Mouse (Mus musculus) heart, embryonic 11.5 days (tissue): ENCODE measurements around the gene Hhatl. TPM values are rescaled to one million over a fixed set of nuclear protein-coding genes. Genes with fewer than 3 reads are reported as not detected.
A peak's percentile ranks its signal among the peaks of the same experiment; 100 is the strongest.

Experiments
- ATAC-seq: fragments of 200-750 bp; cut with Nextera tagmentation; replicated peaks from 2 replicates; pipeline ENCODE4 v1.8.0; 2017; ENCODE audit warnings: moderate library complexity; ENCODE audit not compliant: insufficient number of reproducible peaks, low FRiP score, low TSS enrichment
- H3K27ac ChIP-seq: fragments of 300-500 bp; sonication (generic); 2 replicates; pipeline ENCODE4 v1.5.1; 2014; ENCODE audit warnings: mild to moderate bottlenecking, low read depth, low read length
- H3K27me3 ChIP-seq: fragments of 300-500 bp; sonication (generic); 2 replicates; pipeline ENCODE4 v1.6.1; 2014; ENCODE audit warnings: mild to moderate bottlenecking, low read length, mixed read lengths; ENCODE audit not compliant: control insufficient read depth, insufficient read depth
- H3K36me3 ChIP-seq: fragments of 300-500 bp; sonication (generic); 2 replicates; pipeline ENCODE4 v1.6.1; 2014; ENCODE audit warnings: mild to moderate bottlenecking, low read length, moderate library complexity, mixed read lengths; ENCODE audit not compliant: control insufficient read depth, insufficient read depth
- H3K4me1 ChIP-seq: fragments of 300-500 bp; sonication (generic); 2 replicates; pipeline ENCODE4 v1.6.1; 2014; ENCODE audit warnings: low read length; ENCODE audit not compliant: control insufficient read depth, insufficient read depth
- H3K4me2 ChIP-seq: fragments of 300-500 bp; sonication (generic); 2 replicates; pipeline ENCODE4 v1.6.1; 2014; ENCODE audit warnings: mild to moderate bottlenecking, moderate library complexity
- H3K4me3 ChIP-seq: fragments of 300-500 bp; sonication (generic); 2 replicates; pipeline ENCODE4 v1.5.1; 2014; ENCODE audit warnings: low read depth, low read length
- H3K9ac ChIP-seq: fragments of 300-500 bp; sonication (generic); 2 replicates; pipeline ENCODE4 v1.6.1; 2014; ENCODE audit warnings: mild to moderate bottlenecking, low read depth, low read length, moderate library complexity
- H3K9me3 ChIP-seq: fragments of 300-500 bp; sonication (generic); replicated peaks from 2 replicates; pipeline ENCODE4 v1.6.1; 2016; ENCODE audit warnings: low read length; ENCODE audit not compliant: control insufficient read depth
- WGBS: fragments of 180-500 bp; shearing (Covaris S2); extraction: QIAGEN DNeasy Blood & Tissue Kit; methylation state at CpG from one replicate; pipeline ENCODE4 v1.1.7; 2014; ENCODE audit not compliant: insufficient replicate concordance; 5-methylcytosine and 5-hydroxymethylcytosine counted together
- polyA plus RNA-seq: library from polyadenylated mRNA; unstranded; fragments of >200 nt; fragmentation: Nextera tagmentation; extraction: Ambion mirVana; gene quantifications from 2 replicates; pipeline ENCODE4 v1.2.1, GENCODE M21; 2014

Hhatl gene
- polyA plus RNA-seq, 1 experiment from 2014 or later = 3.6 TPM

DNA sequence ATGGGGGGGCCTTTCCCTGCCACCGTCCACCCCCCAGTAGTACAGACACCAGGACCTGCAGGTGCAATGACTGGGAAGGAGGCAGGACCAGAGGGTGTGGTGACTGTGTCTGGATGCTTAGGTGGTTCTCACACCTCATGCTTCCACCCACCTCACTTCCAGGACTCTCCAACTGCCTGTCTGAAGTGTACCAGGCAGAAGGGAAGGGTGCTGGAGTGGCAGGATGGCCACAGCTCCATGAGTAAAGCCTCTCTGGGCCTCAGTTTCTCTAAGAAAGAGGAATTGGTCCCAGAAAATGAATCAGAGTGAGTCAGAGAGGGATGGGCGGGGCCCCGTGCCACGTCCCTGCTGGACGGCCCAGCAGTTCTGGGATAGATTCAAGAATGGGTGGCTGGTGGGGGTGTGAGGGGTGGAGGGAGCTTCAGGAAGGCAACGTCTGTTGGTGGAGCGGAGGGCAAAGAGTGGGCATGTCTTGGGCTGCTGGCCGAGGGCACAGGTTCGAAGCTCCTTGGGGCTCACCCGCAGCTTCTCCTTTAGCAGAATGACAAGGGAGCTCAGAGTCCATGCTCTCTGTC is 31.1 kb downstream of the Hhatl start:
- peaks cover 22% of the 10 kb centered on the region for H3K36me3 ChIP-seq
- peak overlapping the region; percentile 95 for H3K4me2 ChIP-seq

DNA sequence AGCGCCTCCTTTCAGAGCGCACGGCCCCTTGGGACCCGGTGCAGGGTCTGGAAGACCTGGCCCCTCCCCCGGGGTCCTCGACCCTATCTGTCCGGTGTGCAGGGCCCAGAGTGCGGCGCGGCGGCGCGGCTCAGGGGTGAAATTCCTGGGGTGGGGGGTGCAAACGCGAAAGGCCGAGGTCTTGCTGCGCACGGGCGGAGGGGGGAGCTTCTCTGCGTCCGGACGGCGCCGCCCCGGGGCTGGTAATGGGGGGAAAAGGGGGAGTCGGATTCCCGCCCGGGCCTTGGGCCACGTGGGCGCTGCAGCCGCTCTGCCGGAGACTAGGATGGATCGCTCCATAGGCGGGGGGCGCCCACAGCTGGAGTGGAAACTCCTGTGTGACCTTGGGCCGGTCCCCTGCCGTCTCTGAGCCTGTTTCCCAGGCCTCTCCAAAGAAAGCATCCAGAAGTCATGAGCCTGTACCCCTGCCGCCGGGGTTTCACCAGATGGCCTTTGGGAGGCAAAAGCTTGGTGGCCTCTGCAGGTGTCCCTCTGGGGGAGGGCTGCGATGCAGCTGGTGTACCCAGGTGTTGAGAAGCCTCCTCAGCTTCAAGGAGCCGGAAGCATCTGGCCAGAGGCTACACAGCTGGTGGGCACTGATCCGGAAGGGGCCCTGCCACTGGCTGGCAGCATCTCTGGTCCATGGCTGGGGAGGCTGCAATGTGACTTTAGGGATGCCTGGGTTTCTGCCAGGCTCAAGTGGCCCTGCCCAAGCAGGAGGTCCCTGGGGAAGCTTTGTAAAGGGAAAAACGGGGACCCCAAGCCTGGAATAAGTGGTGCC is 31.8 kb downstream of the Hhatl start:
- H3K4me1 ChIP-seq = peaks cover 30% of the 10 kb centered on the region
- H3K9me3 ChIP-seq = no peaks in the 10 kb centered on the region
- H3K4me2 ChIP-seq = peak overlapping the region; percentile 95
- peak; percentile 62 for ATAC-seq
- peak overlapping the region; percentile 93 for H3K27ac ChIP-seq
- peak overlapping the region; percentile 84 for H3K4me3 ChIP-seq
- H3K9ac ChIP-seq = peak overlapping the region; percentile 92
- 2% methylated on average over 41 of the region's 43 CpGs for WGBS
- no peaks in the 10 kb centered on the region; the same call in 1 of the 2 replicates for H3K27me3 ChIP-seq
- H3K36me3 ChIP-seq = peaks cover 19% of the 10 kb centered on the region

More for the DNA sequence above, 31.1 kb downstream of the Hhatl start:
- H3K9ac ChIP-seq = no peak overlapping the region
- 72% methylated on average over 10 of the region's 10 CpGs for WGBS
- H3K4me1 ChIP-seq = peaks cover 30% of the 10 kb centered on the region
- no peaks in the 10 kb centered on the region; the same call in 1 of the 2 replicates for H3K27me3 ChIP-seq
- peak overlapping the region; percentile 84 for H3K4me3 ChIP-seq
- no peak overlapping the region for H3K27ac ChIP-seq
- no peaks in the 10 kb centered on the region for H3K9me3 ChIP-seq
- no peak for ATAC-seq

DNA sequence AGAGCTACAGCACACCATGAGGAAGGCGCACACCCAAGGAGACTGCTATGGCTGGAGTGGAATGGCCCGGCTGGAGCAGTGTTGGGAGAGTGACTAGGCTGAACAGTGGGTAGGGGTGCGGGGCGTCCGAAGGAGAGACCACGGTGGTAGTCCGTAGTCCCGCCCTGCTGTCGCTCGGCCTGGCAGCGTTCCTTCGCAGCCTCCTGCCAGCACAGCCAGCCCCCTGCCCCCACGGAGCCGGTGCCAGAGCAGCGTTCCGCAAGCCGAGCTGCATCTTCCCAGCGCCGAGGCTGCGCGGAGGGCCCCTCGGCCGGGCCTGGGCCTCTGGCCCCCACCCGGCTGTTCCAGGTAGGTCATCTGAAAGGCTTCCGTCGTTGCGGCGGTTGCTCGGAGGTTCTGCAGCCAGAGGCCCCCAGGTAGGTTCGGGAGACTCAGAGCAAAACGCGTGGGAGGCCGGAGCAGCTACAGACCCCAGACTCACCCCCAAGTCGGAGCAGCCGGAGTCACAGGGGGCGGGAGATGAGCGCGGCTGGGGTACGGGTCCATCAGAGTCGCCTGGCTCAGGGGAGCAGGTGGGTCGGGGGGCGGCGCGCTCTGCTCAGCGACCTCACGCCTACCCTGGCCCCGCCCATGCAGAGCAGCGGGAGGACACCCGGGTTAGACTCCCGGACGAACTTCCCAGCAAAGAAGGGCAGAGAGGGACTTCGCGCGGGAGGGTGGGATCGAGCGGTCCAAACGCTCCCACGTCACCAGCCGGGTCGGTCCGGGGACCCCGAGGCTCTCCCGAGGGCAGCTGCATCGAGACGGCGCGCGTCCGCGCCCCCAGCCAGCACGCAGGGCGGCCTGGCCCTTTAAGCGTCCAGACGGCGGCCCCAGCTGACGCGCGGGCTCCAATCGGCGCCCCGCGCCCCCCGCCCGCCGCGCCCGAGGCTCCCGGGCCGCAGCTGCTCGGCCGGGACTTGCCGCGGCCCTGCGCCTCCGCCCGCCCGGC is 32.9 kb downstream of the Hhatl start, which contains the start of gene Zfp651:
Gene Zfp651, plus strand, starts transcription at position 240 of the 991 bp plus-strand sequence.
- no peaks in the 10 kb centered on the region; the same call in 1 of the 2 replicates for H3K27me3 ChIP-seq
- H3K9ac ChIP-seq = peak within 1 kb of the TSS; percentile 92
- WGBS = under 1% methylated on average over 87 of the region's 97 CpGs
- peaks cover 23% of the 10 kb centered on the region for H3K36me3 ChIP-seq
- ATAC-seq = peak; percentile 61
- H3K9me3 ChIP-seq = no peaks in the 10 kb centered on the region
- H3K4me2 ChIP-seq = peak within 1 kb of the TSS; percentile 95
- peak within 1 kb of the TSS; percentile 84 for H3K4me3 ChIP-seq
- peak within 1 kb of the TSS; percentile 93 for H3K27ac ChIP-seq
- H3K4me1 ChIP-seq = peaks cover 30% of the 10 kb centered on the region

DNA sequence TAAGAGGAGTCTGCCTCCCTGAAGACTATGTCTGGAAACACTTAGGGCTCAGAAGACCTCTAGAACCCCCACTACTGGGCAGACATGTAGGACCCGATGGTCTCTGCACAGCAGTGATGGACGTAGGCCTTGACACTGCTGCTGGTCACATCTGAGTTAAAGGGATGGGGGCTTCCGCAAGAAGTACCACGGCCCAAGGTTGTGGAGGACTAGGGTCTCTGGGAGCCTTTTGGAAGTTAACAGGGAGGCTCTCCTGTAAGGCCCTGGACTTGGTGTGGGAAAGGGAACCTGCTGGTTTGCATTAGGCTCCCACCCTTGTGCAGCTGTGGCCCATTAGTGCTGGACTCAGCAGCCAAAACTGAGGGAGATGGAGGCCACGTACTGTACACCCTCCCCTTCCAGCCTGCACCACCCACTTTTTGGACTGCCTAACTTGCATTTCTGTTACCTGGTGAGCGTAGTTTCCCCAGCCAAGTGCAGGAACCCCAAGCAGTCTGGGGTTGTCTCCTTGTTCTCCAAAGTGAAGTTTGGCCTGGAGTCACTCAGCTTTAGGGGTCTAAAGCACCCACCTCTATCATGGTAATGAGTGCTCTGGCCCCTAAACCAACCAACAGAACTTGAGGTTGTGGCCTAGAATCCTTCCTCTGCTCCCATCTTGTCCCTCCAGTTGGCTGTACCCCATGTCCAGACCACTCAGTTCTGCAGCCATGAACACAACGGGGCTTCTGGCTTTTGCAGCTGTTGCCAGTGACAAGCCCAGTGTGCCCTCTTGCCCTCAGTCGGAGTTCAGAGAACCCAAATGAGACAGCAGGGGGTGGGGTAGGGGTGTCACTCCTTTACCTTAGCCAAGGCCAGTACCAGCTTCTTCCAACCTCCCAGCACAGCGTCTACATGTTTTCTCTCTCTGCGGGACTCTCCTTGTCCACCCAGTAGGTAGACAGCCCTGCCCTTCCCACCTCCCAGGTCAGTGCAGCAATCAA is 34.2 kb downstream of the Hhatl start:
- H3K36me3 ChIP-seq = peaks cover 21% of the 10 kb centered on the region
- H3K4me3 ChIP-seq = peak overlapping the region; percentile 84; the same call in 1 of the 2 replicates
- no peaks in the 10 kb centered on the region; the same call in 1 of the 2 replicates for H3K27me3 ChIP-seq
- H3K4me1 ChIP-seq = peaks cover 30% of the 10 kb centered on the region
- H3K9ac ChIP-seq = peak overlapping the region; percentile 92
- H3K4me2 ChIP-seq = peak overlapping the region; percentile 95
- 55% methylated on average over 10 of the region's 10 CpGs for WGBS
- no peak for ATAC-seq
- H3K9me3 ChIP-seq = no peaks in the 10 kb centered on the region
- H3K27ac ChIP-seq = 0 out of 2 replicates have a peak overlapping the region, but pooled peaks have one; percentile 93

DNA sequence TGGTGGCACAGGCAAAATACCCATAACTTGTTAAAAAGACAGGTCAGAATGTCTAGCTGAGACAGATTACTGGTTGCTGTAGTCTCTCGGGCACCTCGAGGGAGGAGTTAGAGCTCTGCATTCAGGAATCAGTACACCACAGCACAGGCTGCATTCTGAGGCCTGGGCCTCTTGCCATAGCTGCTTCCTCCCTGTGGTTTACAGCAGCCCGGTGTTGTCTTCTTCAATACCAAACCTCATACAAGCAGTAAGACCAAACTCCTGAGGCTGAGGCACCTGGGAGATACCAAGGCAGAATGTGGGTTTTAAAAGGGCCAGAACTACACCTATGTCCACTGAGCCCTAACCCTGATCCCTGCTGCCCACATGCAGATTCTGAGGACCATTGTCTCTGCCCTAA is 34.9 kb downstream of the Hhatl start:
- WGBS = 78% methylated on average over 3 of the region's 3 CpGs
- no peak overlapping the region for H3K27ac ChIP-seq

DNA sequence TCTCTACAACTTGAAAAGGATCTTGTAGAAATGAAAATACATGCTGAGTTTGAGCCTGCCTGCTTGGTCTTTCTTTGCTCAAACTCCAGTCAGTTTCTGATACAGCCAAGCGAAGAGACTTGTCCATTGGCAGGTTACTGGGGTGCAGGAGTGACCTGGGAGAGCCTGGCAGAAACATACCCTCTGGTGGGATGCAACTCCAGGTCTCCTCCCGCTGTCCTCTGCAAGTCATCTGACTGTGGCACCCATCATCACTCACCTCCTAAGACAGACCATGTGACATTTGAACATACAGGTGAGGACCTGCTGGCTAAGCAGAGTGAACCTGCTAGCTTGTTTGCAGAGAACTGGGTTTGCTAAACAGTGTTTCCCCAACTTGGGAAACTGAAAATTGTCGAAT is 35.5 kb downstream of the Hhatl start:
- peaks cover 25% of the 10 kb centered on the region for H3K4me1 ChIP-seq
- no peak overlapping the region for H3K9ac ChIP-seq
- H3K27ac ChIP-seq = no peak overlapping the region
- no peak overlapping the region for H3K4me3 ChIP-seq
- no peak overlapping the region for H3K4me2 ChIP-seq
- H3K9me3 ChIP-seq = no peaks in the 10 kb centered on the region
- 85% methylated on average over 3 of the region's 3 CpGs for WGBS
- H3K36me3 ChIP-seq = peaks cover 23% of the 10 kb centered on the region
- H3K27me3 ChIP-seq = no peaks in the 10 kb centered on the region; the same call in 1 of the 2 replicates
- ATAC-seq = no peak

More for the DNA sequence above, 34.9 kb downstream of the Hhatl start:
- peaks cover 30% of the 10 kb centered on the region for H3K4me1 ChIP-seq
- no peak overlapping the region for H3K4me2 ChIP-seq
- H3K36me3 ChIP-seq = peaks cover 22% of the 10 kb centered on the region
- no peak for ATAC-seq
- no peak overlapping the region for H3K4me3 ChIP-seq
- no peaks in the 10 kb centered on the region; the same call in 1 of the 2 replicates for H3K27me3 ChIP-seq
- H3K9me3 ChIP-seq = no peaks in the 10 kb centered on the region
- H3K9ac ChIP-seq = no peak overlapping the region

DNA sequence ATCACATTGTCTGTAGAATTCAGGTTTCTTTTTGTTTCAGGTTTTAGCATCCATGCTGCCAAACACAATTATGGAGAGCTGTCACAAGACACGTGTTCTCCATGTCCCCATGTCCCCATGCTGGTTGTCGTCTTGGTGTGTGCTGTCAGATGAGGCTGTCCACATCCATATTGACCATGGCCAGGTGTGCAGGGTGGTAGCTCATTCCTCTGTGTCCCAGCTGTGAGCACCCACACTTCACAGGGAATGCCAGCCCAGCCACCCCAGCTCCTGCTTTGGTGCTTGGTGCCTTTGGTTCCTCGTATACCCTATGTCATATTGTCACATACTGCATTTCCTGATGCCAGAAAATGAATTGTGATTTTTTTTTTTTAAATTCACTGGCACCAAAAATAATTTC is 37.7 kb downstream of the Hhatl start:
- no peaks in the 10 kb centered on the region; the same call in 1 of the 2 replicates for H3K27me3 ChIP-seq
- H3K27ac ChIP-seq = no peak overlapping the region
- H3K9me3 ChIP-seq = no peaks in the 10 kb centered on the region
- no peak overlapping the region for H3K4me3 ChIP-seq
- WGBS = 87% methylated on average over 3 of the region's 3 CpGs
- H3K36me3 ChIP-seq = peaks cover 42% of the 10 kb centered on the region
- H3K4me2 ChIP-seq = no peak overlapping the region
- peaks cover 13% of the 10 kb centered on the region for H3K4me1 ChIP-seq
- no peak for ATAC-seq
- no peak overlapping the region for H3K9ac ChIP-seq
